Mouse (Mus musculus): ENCODE measurements around the gene Map3k6.

GRCm38 (mm10) chr4:133257230-133257629 lies 16.6 kb downstream of the Map3k6 start:
- TF ChIP-seq CTCF (IDR thresholded peaks at IDR 0.05; ENCODE audit: control insufficient read depth, insufficient read depth, insufficient replicate concordance, low read depth, low read length) (no peak), POLR2A (IDR thresholded peaks at IDR 0.05; ENCODE audit: control insufficient read depth, low read depth, low read length) (no peak)

Measured in testis, adult 2 months (tissue).